Mouse (Mus musculus) forebrain, embryonic 13.5 days (tissue): Measurements from ENCODE around the gene Il10. TPM values are rescaled to one million over a fixed set of nuclear protein-coding genes. Genes with fewer than 3 reads are reported as not detected.

Experiments
- ATAC-seq: fragments of 200-750 bp; cut with Nextera tagmentation; 2 replicates; pipeline ENCODE4 v1.8.0; 2017
- H3K27ac ChIP-seq: fragments of 300-500 bp; sonication (generic); 2 replicates; pipeline ENCODE4 v1.5.1; 2015; ENCODE audit warnings: inconsistent platforms, mild to moderate bottlenecking, moderate library complexity
- H3K27me3 ChIP-seq: fragments of 300-500 bp; sonication (generic); 2 replicates; pipeline ENCODE4 v1.6.1; 2015; ENCODE audit warnings: mild to moderate bottlenecking, inconsistent platforms
- H3K36me3 ChIP-seq: fragments of 300-500 bp; sonication (generic); 2 replicates; pipeline ENCODE4 v1.6.1; 2015; ENCODE audit warnings: mild to moderate bottlenecking, inconsistent platforms; ENCODE audit not compliant: poor library complexity, severe bottlenecking
- H3K4me1 ChIP-seq: fragments of 300-500 bp; sonication (generic); 2 replicates; pipeline ENCODE4 v1.6.1; 2015; ENCODE audit warnings: inconsistent platforms
- H3K4me2 ChIP-seq: fragments of 300-500 bp; sonication (generic); 2 replicates; pipeline ENCODE4 v1.6.1; 2015; ENCODE audit warnings: inconsistent platforms, mild to moderate bottlenecking, moderate library complexity
- H3K4me3 ChIP-seq: fragments of 300-500 bp; sonication (generic); 2 replicates; pipeline ENCODE4 v1.5.1; 2015; ENCODE audit warnings: mild to moderate bottlenecking, inconsistent platforms
- H3K9ac ChIP-seq: fragments of 300-500 bp; sonication (generic); 2 replicates; pipeline ENCODE4 v1.6.1; 2015; ENCODE audit warnings: mild to moderate bottlenecking, inconsistent platforms
- H3K9me3 ChIP-seq: fragments of 300-500 bp; sonication (generic); replicated peaks from 2 replicates; pipeline ENCODE4 v1.6.1; 2016; ENCODE audit warnings: inconsistent platforms
- WGBS: fragments of 180-500 bp; shearing (Covaris S2); methylation state at CpG from one replicate; pipeline ENCODE4 v1.1.7; 2015; 5-methylcytosine and 5-hydroxymethylcytosine counted together
- polyA plus RNA-seq: library from polyadenylated mRNA; unstranded; fragments of >200 nt; fragmentation: Nextera tagmentation; extraction: Ambion mirVana; gene quantifications from 2 replicates; pipeline ENCODE4 v1.2.1, GENCODE M21; 2015

Il10 gene
- polyA plus RNA-seq, 1 experiment from 2014 or later = not detected

- no peak for ATAC-seq
- 89% methylated on average over 3 of the region's 3 CpGs for WGBS
These were observed 19.3 kb upstream of the Il10 start for GRCm38 (mm10) chr1:131000296-131000695.

DNA sequence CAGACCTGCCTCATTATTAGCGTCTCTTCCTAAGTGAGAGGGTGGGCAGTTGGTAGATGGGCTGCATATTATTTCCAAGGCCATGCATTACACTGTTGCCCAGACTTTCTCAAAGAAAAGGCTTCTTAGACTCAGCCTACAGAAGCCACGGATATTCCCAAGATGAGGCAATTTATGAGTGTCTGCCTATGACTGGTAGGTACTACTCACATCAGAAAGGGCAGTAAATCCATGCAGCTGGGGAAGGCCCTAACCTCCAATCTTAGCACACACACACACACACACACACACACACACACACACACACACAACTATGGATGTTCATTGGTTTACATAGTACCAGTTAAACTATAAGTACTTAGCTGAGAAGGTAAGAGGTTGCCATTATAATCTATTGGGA is 17.1 kb upstream of the Il10 start:
- Histone ChIP-seq H3K4me2 (no peak overlapping the region), H3K36me3 (no peaks in the 10 kb centered on the region), H3K27ac (no peak overlapping the region), H3K9me3 (no peaks in the 10 kb centered on the region), H3K4me1 (no peaks in the 10 kb centered on the region), H3K9ac (no peak overlapping the region), H3K27me3 (no peaks in the 10 kb centered on the region), H3K4me3 (no peak overlapping the region)
- 90% methylated on average over 2 of the region's 2 CpGs for WGBS
- no peak for ATAC-seq

More at GRCm38 (mm10) chr1:131000296-131000695, 19.3 kb upstream of the Il10 start:
- Histone ChIP-seq H3K4me1 (no peaks in the 10 kb centered on the region), H3K4me3 (no peak overlapping the region), H3K9me3 (no peaks in the 10 kb centered on the region), H3K9ac (no peak overlapping the region), H3K4me2 (no peak overlapping the region), H3K27me3 (no peaks in the 10 kb centered on the region), H3K27ac (no peak overlapping the region), H3K36me3 (no peaks in the 10 kb centered on the region)

GRCm38 (mm10) chr1:131003037-131003922 is 16.4 kb upstream of the Il10 start:
- WGBS = 69% methylated on average over 17 of the region's 17 CpGs
- H3K9ac ChIP-seq = no peak overlapping the region

GRCm38 (mm10) chr1:131006069-131006468 is 13.6 kb upstream of the Il10 start:
- 83% methylated on average over 1 of the region's 1 CpGs for WGBS
- Histone ChIP-seq H3K27me3 (no peaks in the 10 kb centered on the region), H3K9me3 (no peaks in the 10 kb centered on the region), H3K4me1 (no peaks in the 10 kb centered on the region), H3K9ac (no peak overlapping the region), H3K27ac (no peak overlapping the region), H3K4me2 (no peak overlapping the region), H3K4me3 (no peak overlapping the region), H3K36me3 (no peaks in the 10 kb centered on the region)
- no peak for ATAC-seq

More at GRCm38 (mm10) chr1:131003037-131003922, 16.4 kb upstream of the Il10 start:
- no peak overlapping the region for H3K4me2 ChIP-seq
- H3K9me3 ChIP-seq = no peaks in the 10 kb centered on the region
- no peak for ATAC-seq
- no peaks in the 10 kb centered on the region for H3K4me1 ChIP-seq
- no peaks in the 10 kb centered on the region for H3K36me3 ChIP-seq
- no peak overlapping the region for H3K4me3 ChIP-seq
- no peaks in the 10 kb centered on the region for H3K27me3 ChIP-seq
- no peak overlapping the region for H3K27ac ChIP-seq

DNA sequence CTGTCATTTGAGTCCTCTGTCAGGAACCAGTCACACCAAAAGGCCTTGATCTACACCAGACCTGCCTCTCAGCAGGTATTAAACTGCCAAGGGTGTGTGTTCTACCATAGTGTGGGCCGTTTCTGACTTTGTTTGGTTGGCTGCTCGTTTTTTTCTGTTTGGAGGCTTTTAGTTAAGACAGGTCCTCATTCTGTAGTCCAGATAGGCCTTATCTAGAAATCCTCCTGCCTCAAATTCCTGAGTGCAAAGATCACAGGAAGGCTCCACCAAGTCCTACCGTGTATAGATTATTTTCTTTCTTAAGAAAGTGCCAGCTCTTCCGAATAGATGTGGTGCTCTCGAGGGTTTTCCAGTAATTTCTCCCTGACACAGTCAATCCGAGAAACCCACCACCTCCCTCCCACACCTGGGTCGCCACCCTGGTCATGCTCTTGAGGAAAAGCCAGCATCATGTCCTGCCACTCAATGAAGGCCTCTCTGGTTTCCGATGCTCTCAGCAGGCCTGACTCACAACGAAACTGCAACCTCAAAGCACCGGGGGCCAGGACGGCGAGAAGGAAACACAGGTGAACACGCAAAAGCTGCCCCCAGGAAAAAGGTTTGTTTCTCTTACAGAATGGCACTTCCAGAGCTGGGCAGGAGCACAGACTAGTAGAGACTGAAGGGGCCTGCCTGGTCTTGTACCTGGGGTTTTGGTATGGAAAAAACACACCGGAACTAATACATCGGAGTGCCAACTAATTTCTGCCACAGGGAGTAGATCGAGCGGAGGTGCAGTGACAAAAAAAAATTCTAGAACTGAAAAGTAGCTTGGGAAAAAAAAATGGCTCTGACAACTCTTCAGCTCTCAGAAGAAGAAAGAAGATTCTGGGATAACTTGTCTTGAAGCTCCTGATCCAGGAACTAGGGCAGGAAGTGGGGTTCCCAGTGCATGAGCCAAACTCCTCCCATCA is 9.2 kb upstream of the Il10 start:
- Histone ChIP-seq H3K36me3 (no peaks in the 10 kb centered on the region), H3K9ac (no peak overlapping the region), H3K9me3 (no peaks in the 10 kb centered on the region), H3K27ac (no peak overlapping the region), H3K4me3 (no peak overlapping the region), H3K4me1 (no peaks in the 10 kb centered on the region), H3K27me3 (no peaks in the 10 kb centered on the region), H3K4me2 (no peak overlapping the region)
- no peak for ATAC-seq
- 85% methylated on average over 17 of the region's 17 CpGs for WGBS

- Histone ChIP-seq H3K4me1 (no peaks in the 10 kb centered on the region), H3K9ac (no peak overlapping the region), H3K27me3 (no peaks in the 10 kb centered on the region), H3K9me3 (no peaks in the 10 kb centered on the region), H3K36me3 (no peaks in the 10 kb centered on the region), H3K4me3 (no peak overlapping the region), H3K4me2 (no peak overlapping the region), H3K27ac (no peak overlapping the region)
- 68% methylated on average over 8 of the region's 8 CpGs for whole genome bisulfite sequencing
- ATAC-seq = no peak
These were observed 7.2 kb upstream of the Il10 start for GRCm38 (mm10) chr1:131012494-131012893.

DNA sequence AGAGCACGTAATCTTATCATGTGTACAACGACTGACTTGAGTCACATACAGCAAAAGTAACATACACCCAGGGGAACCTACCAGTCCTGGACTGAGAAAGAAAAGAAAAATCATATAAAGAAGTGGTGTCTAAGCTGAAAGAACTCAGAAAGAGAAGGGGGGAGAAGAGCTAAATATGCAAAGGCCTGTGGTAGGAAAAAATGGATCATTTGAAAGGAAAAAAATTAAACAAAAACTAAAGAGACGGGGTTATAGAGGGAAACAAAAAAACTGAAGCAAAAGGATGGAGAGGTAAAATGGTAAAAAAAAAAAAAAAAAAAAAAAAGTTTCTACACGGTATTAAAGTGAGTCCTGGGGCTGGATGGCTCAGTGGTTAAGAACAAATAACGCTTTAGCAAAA is 5.7 kb upstream of the Il10 start:
- no peak overlapping the region for H3K27ac ChIP-seq
- H3K36me3 ChIP-seq = no peaks in the 10 kb centered on the region
- H3K27me3 ChIP-seq = no peaks in the 10 kb centered on the region
- H3K4me3 ChIP-seq = no peak overlapping the region
- ATAC-seq = no peak
- H3K4me2 ChIP-seq = no peak overlapping the region
- no peaks in the 10 kb centered on the region for H3K9me3 ChIP-seq
- 92% methylated on average over 5 of the region's 5 CpGs for WGBS
- no peak overlapping the region for H3K9ac ChIP-seq
- H3K4me1 ChIP-seq = no peaks in the 10 kb centered on the region

DNA sequence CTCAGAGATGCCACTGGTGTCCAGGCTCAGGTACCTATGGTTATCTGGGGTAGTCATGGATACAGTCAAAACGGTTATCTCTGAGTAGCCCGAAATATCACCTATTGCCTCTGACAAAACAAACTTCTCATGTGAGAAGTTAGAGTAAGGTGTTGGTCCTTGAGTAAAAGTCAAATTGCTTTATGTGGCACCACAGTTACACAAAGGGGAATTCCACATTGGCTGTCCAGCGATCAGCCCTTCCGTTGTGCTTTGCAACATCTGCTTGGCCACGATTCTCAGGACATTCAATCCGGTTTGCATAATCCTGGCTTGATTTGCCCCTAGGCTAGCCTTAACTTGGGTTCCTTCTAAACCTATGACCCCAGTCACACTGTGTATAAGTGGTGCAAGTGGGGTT is 4.4 kb upstream of the Il10 start:
- Histone ChIP-seq H3K4me1 (no peaks in the 10 kb centered on the region), H3K27ac (no peak overlapping the region), H3K36me3 (no peaks in the 10 kb centered on the region), H3K9ac (no peak overlapping the region), H3K9me3 (no peaks in the 10 kb centered on the region), H3K27me3 (no peaks in the 10 kb centered on the region), H3K4me2 (no peak overlapping the region), H3K4me3 (no peak overlapping the region)
- WGBS = 90% methylated on average over 6 of the region's 6 CpGs
- ATAC-seq = no peak

DNA sequence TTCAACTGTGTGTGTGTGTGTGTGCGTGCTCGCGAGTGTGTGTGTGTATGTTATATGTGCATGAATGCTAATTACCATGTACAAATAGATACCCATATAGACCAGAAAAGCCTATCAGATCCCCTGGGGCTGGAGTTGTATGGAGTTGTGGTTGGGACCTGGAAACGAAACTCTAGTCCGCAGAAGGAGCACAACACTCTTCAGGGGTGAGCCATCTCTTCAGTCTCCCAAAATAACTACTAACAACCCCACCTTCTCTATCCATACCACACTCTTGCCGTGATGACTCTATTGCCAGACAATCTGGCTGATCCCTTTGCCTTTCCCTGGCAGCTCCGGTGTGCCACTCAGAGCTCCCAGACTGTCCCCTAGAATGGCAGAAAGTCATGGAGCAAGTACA is 3.8 kb upstream of the Il10 start:
- WGBS = 95% methylated on average over 7 of the region's 7 CpGs
- no peaks in the 10 kb centered on the region for H3K36me3 ChIP-seq
- no peak overlapping the region for H3K27ac ChIP-seq
- H3K4me2 ChIP-seq = no peak overlapping the region
- H3K27me3 ChIP-seq = no peaks in the 10 kb centered on the region
- H3K9me3 ChIP-seq = no peaks in the 10 kb centered on the region
- H3K4me3 ChIP-seq = no peak overlapping the region
- H3K9ac ChIP-seq = no peak overlapping the region
- H3K4me1 ChIP-seq = no peaks in the 10 kb centered on the region
- ATAC-seq = no peak

- Histone ChIP-seq H3K27me3 (no peaks in the 10 kb centered on the region), H3K4me3 (no peak overlapping the region), H3K9me3 (no peaks in the 10 kb centered on the region), H3K36me3 (no peaks in the 10 kb centered on the region), H3K9ac (no peak overlapping the region), H3K4me1 (no peaks in the 10 kb centered on the region), H3K4me2 (no peak overlapping the region), H3K27ac (no peak overlapping the region)
- 60% methylated on average over 12 of the region's 12 CpGs for WGBS
- no peak for ATAC-seq
These were observed 1.0 kb downstream of the Il10 start for GRCm38 (mm10) chr1:131020425-131021310.

DNA sequence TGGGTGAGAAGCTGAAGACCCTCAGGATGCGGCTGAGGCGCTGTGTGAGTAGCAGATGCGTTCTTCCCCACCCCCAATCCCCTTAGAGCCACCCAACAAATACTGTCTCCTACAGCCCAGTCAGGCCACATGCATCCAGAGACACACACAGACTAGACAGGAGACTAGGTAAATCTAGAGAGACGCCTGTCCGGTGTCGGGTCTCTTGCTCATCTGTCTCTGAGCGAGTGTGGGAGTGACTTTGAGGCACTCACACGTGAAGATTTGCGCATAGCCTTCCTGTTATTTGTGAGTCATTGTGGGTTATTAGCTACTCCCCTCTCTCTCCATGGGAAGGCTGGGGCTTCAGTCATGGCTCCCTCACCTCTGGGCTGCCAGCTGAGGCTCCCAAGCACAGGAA is 1.8 kb downstream of the Il10 start:
- H3K27ac ChIP-seq = no peak overlapping the region

More for the DNA sequence above, 1.8 kb downstream of the Il10 start:
- Histone ChIP-seq H3K36me3 (no peaks in the 10 kb centered on the region), H3K9me3 (no peaks in the 10 kb centered on the region), H3K4me3 (no peak overlapping the region), H3K4me1 (no peaks in the 10 kb centered on the region), H3K4me2 (no peak overlapping the region), H3K9ac (no peak overlapping the region), H3K27me3 (no peaks in the 10 kb centered on the region)
- no peak for ATAC-seq
- WGBS = 81% methylated on average over 9 of the region's 9 CpGs
